Mouse (Mus musculus): ENCODE results near the gene Mta3. TPM values are rescaled to one million over a fixed set of nuclear protein-coding genes. Genes with fewer than 3 reads are reported as not detected.

The Mta3 gene
- total and polyA plus RNA-seq, 2 experiments from 2014 or later, result 35.7 to 38.9 TPM

DNA sequence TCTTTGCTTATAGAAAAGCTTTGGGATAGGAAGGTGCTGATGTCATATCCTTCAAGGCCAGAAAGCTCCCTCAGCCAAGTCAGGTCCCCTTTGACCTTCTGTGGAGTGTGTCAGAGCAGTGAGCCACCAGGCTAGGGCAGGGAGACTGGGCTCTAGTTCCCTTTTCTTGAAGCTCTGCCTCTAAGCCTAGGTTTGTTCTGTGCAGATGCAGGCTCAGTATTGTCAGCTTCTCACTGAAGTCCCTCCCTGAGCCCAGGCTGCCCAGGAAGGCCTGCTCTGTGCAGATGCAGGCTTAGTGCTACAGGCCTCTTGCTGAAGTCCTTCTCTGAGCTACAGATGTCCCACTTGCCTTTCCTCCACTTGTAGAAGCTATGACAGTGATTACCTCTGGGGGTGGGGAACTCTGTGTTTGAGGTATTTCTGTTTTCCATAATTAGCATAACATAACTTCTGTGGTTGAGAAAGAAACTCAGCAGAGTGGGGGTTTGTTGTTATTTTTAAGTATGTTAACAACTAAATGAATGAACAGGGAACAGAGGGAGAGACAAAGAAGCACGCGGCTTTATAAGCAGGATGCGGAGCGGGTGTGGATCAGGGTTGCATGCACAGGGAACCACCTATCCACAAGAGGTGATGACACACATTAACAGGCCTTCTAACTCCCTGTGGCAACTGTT lies 124.8 kb downstream of the Mta3 start:
- no peaks in the 10 kb centered on the region for H3K9me3 ChIP-seq (ENCODE audit: low read length)
- no peak overlapping the region for H3K27ac ChIP-seq (ENCODE audit: low read depth, low read length)
- no peaks in the 10 kb centered on the region for H3K36me3 ChIP-seq (ENCODE audit: insufficient read depth)
- no peak overlapping the region for H3K4me2 ChIP-seq (ENCODE audit: low read depth)
- no peak for TF ChIP-seq CTCF (IDR thresholded peaks at IDR 0.05; ENCODE audit: low read depth)
- H3K4me3 ChIP-seq (ENCODE audit: low read depth, low read length), result no peak overlapping the region
- ATAC-seq (no peak), DNase-seq (no peak)
- no peak overlapping the region for H3K9ac ChIP-seq
- no peaks in the 10 kb centered on the region for H3K4me1 ChIP-seq (ENCODE audit: insufficient read depth)
- no peaks in the 10 kb centered on the region for H3K27me3 ChIP-seq (ENCODE audit: insufficient read depth, low read length)
- 92% methylated on average over 4 of the region's 4 CpGs for WGBS

DNA sequence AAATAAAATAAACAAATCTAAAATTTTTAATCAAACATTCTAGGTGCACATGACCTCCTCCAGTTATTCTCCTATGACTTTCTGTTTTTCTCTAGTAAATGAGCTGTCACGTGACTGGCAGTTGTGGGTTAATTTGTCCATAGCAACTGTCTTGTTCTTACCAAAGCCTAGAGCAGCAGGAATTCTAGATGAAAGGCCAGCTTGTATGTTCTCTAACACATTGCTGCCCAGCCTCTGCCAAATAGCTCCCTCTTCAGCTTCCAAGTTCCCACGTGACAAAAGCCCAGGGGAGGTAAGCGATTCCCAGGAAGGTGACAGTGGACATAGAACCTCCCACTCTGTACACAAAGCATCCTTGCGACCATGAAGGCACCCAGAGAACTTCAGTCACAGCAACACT lies 128.2 kb downstream of the Mta3 start:
- TF ChIP-seq CTCF (IDR thresholded peaks at IDR 0.05; ENCODE audit: low read depth), result no peak
- H3K9me3 ChIP-seq (ENCODE audit: low read length), result no peaks in the 10 kb centered on the region
- H3K27me3 ChIP-seq (ENCODE audit: insufficient read depth, low read length), result no peaks in the 10 kb centered on the region
- no peak overlapping the region for H3K27ac ChIP-seq (ENCODE audit: low read depth, low read length)
- ATAC-seq, result peak; percentile 65; the same call in 1 of the 2 replicates
- no peak overlapping the region for H3K4me3 ChIP-seq (ENCODE audit: low read depth, low read length)
- H3K4me1 ChIP-seq (ENCODE audit: insufficient read depth), result no peaks in the 10 kb centered on the region
- no peak overlapping the region for H3K9ac ChIP-seq
- DNase-seq, result peak; percentile 51
- no peak overlapping the region for H3K4me2 ChIP-seq (ENCODE audit: low read depth)
- WGBS, result 38% methylated on average over 4 of the region's 4 CpGs
- H3K36me3 ChIP-seq (ENCODE audit: insufficient read depth), result no peaks in the 10 kb centered on the region

DNA sequence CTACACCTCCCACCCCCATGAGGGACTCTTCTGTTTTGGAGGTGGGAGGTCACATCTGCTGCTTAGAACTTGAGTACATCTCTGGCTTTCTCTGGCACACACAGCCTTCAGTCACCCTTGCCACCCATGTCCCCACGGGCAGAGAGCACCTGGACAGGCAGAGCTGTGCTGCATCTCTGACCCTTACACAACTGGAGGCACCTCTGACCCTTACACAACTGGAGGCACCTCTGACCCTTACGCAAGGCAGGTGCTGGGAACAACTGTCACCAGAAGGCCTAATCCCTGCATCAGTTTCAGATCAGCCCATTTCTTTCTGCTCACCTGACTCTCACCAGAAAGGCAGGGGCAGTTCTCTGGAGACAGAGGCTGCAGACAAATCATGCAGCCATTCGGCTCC lies 130.1 kb downstream of the Mta3 start:
- H3K4me2 ChIP-seq (ENCODE audit: low read depth), result no peak overlapping the region
- ATAC-seq (no peak), DNase-seq (no peak)
- H3K4me3 ChIP-seq (ENCODE audit: low read depth, low read length), result no peak overlapping the region
- no peaks in the 10 kb centered on the region for H3K9me3 ChIP-seq (ENCODE audit: low read length)
- 87% methylated on average over 3 of the region's 3 CpGs for WGBS
- H3K27ac ChIP-seq (ENCODE audit: low read depth, low read length), result no peak overlapping the region
- no peak overlapping the region for H3K9ac ChIP-seq
- no peaks in the 10 kb centered on the region for H3K36me3 ChIP-seq (ENCODE audit: insufficient read depth)
- no peak for TF ChIP-seq CTCF (IDR thresholded peaks at IDR 0.05; ENCODE audit: low read depth)
- no peaks in the 10 kb centered on the region for H3K27me3 ChIP-seq (ENCODE audit: insufficient read depth, low read length)
- no peaks in the 10 kb centered on the region for H3K4me1 ChIP-seq (ENCODE audit: insufficient read depth)

DNA sequence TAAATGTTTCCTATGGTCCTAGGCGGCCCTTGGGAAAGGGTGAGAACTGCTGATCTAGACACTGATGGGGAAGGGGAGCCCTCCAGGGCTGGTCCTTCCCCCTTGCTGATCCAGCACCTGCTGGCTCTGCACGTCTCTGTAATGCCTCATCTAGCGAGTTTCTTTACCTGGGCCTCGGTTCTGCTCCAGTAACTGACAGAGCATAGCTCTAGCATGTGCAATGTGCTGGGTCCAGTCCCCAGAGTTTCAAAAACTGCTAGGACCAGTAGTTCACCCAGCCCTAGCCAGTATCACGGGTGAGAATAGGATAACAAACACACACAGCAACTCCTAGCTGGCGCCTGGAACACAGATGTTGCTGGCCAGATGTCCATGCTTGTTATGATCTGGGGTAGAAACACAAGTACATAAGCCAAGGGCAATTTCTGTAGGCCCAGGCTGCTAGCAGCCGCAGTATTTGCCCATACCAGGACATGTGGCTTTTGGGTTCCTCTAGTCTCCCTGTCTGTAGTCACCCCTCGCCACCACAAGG lies 131.8 kb downstream of the Mta3 start:
- Histone ChIP-seq H3K4me2 (ENCODE audit: low read depth) (no peak overlapping the region), H3K9ac (no peak overlapping the region), H3K27ac (ENCODE audit: low read depth, low read length) (no peak overlapping the region), H3K4me1 (ENCODE audit: insufficient read depth) (no peaks in the 10 kb centered on the region), H3K9me3 (ENCODE audit: low read length) (no peaks in the 10 kb centered on the region), H3K27me3 (ENCODE audit: insufficient read depth, low read length) (no peaks in the 10 kb centered on the region), H3K4me3 (ENCODE audit: low read depth, low read length) (no peak overlapping the region), H3K36me3 (ENCODE audit: insufficient read depth) (no peaks in the 10 kb centered on the region)
- WGBS, result 75% methylated on average over 8 of the region's 8 CpGs
- DNase-seq, result no peak
- no peak; the same call in 1 of the 2 replicates for TF ChIP-seq CTCF (IDR thresholded peaks at IDR 0.05; ENCODE audit: low read depth)
- no peak for ATAC-seq

DNA sequence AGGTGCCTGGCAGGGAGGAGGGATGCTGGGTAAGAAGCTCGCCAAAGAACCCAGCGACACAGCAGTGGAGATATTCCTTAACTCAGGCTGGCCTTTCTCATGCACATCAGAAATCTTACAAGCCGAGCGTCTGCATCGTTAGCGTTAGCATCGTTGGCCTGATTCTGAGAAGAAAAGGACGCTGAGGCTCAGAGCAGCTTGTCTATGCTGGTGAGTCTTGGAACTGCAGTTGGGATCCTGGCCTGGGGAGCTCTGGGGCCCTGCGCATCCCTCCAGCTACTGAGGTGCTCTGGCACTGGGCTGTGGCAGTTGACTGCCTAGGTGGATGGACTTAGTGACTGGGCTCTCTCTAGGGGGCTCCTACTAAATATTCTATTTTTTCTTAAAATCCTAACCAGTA lies 133.2 kb downstream of the Mta3 start:
- Histone ChIP-seq H3K4me3 (ENCODE audit: low read depth, low read length) (no peak overlapping the region), H3K36me3 (ENCODE audit: insufficient read depth) (no peaks in the 10 kb centered on the region), H3K9me3 (ENCODE audit: low read length) (no peaks in the 10 kb centered on the region), H3K4me2 (ENCODE audit: low read depth) (no peak overlapping the region), H3K27ac (ENCODE audit: low read depth, low read length) (no peak overlapping the region), H3K9ac (no peak overlapping the region), H3K27me3 (ENCODE audit: insufficient read depth, low read length) (no peaks in the 10 kb centered on the region), H3K4me1 (ENCODE audit: insufficient read depth) (no peaks in the 10 kb centered on the region)
- whole genome bisulfite sequencing, result 38% methylated on average over 9 of the region's 9 CpGs
- TF ChIP-seq CTCF (IDR thresholded peaks at IDR 0.05; ENCODE audit: low read depth), result peak; percentile 56
- DNase-seq (no peak), ATAC-seq (peak; percentile 58; the same call in 1 of the 2 replicates)

DNA sequence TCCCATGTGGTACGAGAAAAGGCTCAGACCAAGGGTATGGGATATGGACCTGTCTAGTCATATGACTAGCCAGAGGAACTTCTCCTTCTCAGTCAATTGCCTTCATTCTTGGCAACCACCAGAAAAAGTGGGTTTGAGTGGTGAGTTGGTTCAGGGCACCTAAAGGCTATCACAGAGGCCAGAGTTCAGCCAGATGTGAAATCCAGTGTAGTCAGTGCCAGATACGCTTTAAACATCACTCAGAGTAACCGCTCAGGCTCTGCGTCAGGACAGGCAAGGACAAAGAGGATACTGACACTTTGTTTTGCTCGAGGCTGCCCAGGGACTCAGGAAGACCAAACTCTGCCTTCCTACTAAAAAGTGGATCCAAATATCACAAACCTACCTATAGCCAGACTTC lies 135.0 kb downstream of the Mta3 start:
- no peaks in the 10 kb centered on the region for H3K4me1 ChIP-seq (ENCODE audit: insufficient read depth)
- 83% methylated on average over 5 of the region's 5 CpGs for WGBS
- no peak for TF ChIP-seq CTCF (IDR thresholded peaks at IDR 0.05; ENCODE audit: low read depth)

DNA sequence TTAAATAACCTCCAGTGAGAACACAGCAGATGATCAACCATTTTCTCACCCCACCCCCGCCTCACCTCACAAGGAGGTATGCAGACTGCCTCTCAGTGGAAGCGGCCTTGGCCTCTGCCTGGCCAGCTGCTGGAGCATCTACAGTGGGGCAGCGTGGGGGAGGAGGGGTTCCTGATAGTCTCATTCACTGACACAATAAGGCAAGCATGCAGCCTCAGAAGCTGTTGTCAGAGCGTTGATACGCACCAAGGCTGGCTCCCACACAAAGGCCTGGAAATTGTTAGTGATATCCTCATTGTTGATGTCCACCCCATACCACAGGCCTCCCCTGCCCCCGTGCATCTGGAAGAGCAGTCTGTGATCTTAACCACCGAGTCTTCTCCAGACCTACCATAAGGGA lies 137.8 kb downstream of the Mta3 start:
- Histone ChIP-seq H3K4me1 (ENCODE audit: insufficient read depth) (0 out of 2 replicates have a peak, but pooled peaks cover under 1% of the 10 kb centered on the region), H3K9me3 (ENCODE audit: low read length) (no peaks in the 10 kb centered on the region), H3K4me3 (ENCODE audit: low read depth, low read length) (no peak overlapping the region), H3K27me3 (ENCODE audit: insufficient read depth, low read length) (no peaks in the 10 kb centered on the region), H3K4me2 (ENCODE audit: low read depth) (no peak overlapping the region), H3K9ac (no peak overlapping the region), H3K36me3 (ENCODE audit: insufficient read depth) (no peaks in the 10 kb centered on the region), H3K27ac (ENCODE audit: low read depth, low read length) (no peak overlapping the region)
- WGBS, result 68% methylated on average over 7 of the region's 7 CpGs
- ATAC-seq (no peak), DNase-seq (no peak)
- no peak for TF ChIP-seq CTCF (IDR thresholded peaks at IDR 0.05; ENCODE audit: low read depth)

More for the DNA sequence above, 135.0 kb downstream of the Mta3 start:
- Histone ChIP-seq H3K27me3 (ENCODE audit: insufficient read depth, low read length) (no peaks in the 10 kb centered on the region), H3K36me3 (ENCODE audit: insufficient read depth) (no peaks in the 10 kb centered on the region), H3K27ac (ENCODE audit: low read depth, low read length) (no peak overlapping the region), H3K9me3 (ENCODE audit: low read length) (no peaks in the 10 kb centered on the region), H3K4me3 (ENCODE audit: low read depth, low read length) (no peak overlapping the region), H3K9ac (no peak overlapping the region), H3K4me2 (ENCODE audit: low read depth) (no peak overlapping the region)
- ATAC-seq (no peak), DNase-seq (no peak)
